Mouse (Mus musculus): ENCODE data around the gene Gnaq.

GRCm38 (mm10) chr19:16407727-16408126 lies 275.1 kb downstream of the Gnaq start:
- no peak for TF ChIP-seq GATA1 (IDR thresholded peaks at IDR 0.05; ENCODE audit: low read length)
- TF ChIP-seq TAL1 (IDR thresholded peaks at IDR 0.05; ENCODE audit: low read length) = no peak

Data from erythroblast, embryonic 14.5 days (primary cell).